Mouse (Mus musculus) limb, embryonic 11.5 days (tissue): ENCODE measurements around the gene Fgb. TPM values are rescaled to one million over a fixed set of nuclear protein-coding genes. Genes with fewer than 3 reads are reported as not detected.

ENCODE experiments used
- ATAC-seq: fragments of 200-750 bp; cut with Nextera tagmentation; 2 replicates; pipeline ENCODE4 v1.8.0; 2017; ENCODE audit warnings: low read depth; ENCODE audit not compliant: insufficient number of reproducible peaks, low FRiP score, low TSS enrichment
- DNase-seq: peaks from one replicate; pipeline ENCODE4 v3.0.0-alpha.2; 2015; ENCODE audit warnings: low spot score
- H3K27ac ChIP-seq: fragments of 300-500 bp; sonication (generic); replicated peaks from 2 replicates; pipeline ENCODE4 v1.5.1; 2014; ENCODE audit warnings: low read depth, mild to moderate bottlenecking, low read length
- H3K27me3 ChIP-seq: fragments of 300-500 bp; sonication (generic); 2 replicates; pipeline ENCODE4 v1.6.1; 2014; ENCODE audit warnings: mild to moderate bottlenecking, low read length, mixed read lengths; ENCODE audit not compliant: control insufficient read depth, insufficient read depth
- H3K36me3 ChIP-seq: fragments of 300-500 bp; sonication (generic); 2 replicates; pipeline ENCODE4 v1.6.1; 2014; ENCODE audit warnings: mild to moderate bottlenecking, low read length, moderate library complexity, mixed read lengths; ENCODE audit not compliant: control insufficient read depth, insufficient read depth
- H3K4me1 ChIP-seq: fragments of 300-500 bp; sonication (generic); 2 replicates; pipeline ENCODE4 v1.6.1; 2014; ENCODE audit warnings: low read length, mixed read lengths; ENCODE audit not compliant: control insufficient read depth, insufficient read depth
- H3K4me2 ChIP-seq: fragments of 300-500 bp; sonication (generic); 2 replicates; pipeline ENCODE4 v1.6.1; 2014; ENCODE audit warnings: low read depth, mild to moderate bottlenecking, moderate library complexity; ENCODE audit not compliant: severe bottlenecking
- H3K4me3 ChIP-seq: fragments of 300-500 bp; sonication (generic); 2 replicates; pipeline ENCODE4 v1.5.1; 2014; ENCODE audit warnings: low read depth, low read length
- H3K9ac ChIP-seq: fragments of 300-500 bp; sonication (generic); 2 replicates; pipeline ENCODE4 v1.6.1; 2014; ENCODE audit warnings: mild to moderate bottlenecking, low read length
- H3K9me3 ChIP-seq: fragments of 300-500 bp; sonication (generic); 2 replicates; pipeline ENCODE4 v1.6.1; 2016; ENCODE audit warnings: low read length; ENCODE audit not compliant: control insufficient read depth
- WGBS: fragments of 180-500 bp; shearing (Covaris S2); extraction: QIAGEN DNeasy Blood & Tissue Kit; methylation state at CpG from one replicate; pipeline ENCODE4 v1.1.7; 2014; 5-methylcytosine and 5-hydroxymethylcytosine counted together
- polyA plus RNA-seq: library from polyadenylated mRNA; unstranded; fragments of >200 nt; fragmentation: Nextera tagmentation; extraction: Ambion mirVana; gene quantifications from 2 replicates; pipeline ENCODE4 v1.2.1, GENCODE M21; 2014

The Fgb gene
- polyA plus RNA-seq, 1 experiment from 2014 or later, result 0.20 TPM

GRCm38 (mm10) chr3:83025036-83025435 is 24.6 kb downstream of the Fgb start:
- no peaks in the 10 kb centered on the region for H3K9me3 ChIP-seq
- H3K4me3 ChIP-seq, result no peak overlapping the region
- no peaks in the 10 kb centered on the region for H3K36me3 ChIP-seq
- no peak overlapping the region for H3K4me2 ChIP-seq
- ATAC-seq (no peak), DNase-seq (no peak)
- H3K4me1 ChIP-seq, result no peaks in the 10 kb centered on the region
- no peak overlapping the region for H3K27ac ChIP-seq
- WGBS, result 84% methylated on average over 6 of the region's 6 CpGs
- H3K9ac ChIP-seq, result no peak overlapping the region
- H3K27me3 ChIP-seq, result no peaks in the 10 kb centered on the region

DNA sequence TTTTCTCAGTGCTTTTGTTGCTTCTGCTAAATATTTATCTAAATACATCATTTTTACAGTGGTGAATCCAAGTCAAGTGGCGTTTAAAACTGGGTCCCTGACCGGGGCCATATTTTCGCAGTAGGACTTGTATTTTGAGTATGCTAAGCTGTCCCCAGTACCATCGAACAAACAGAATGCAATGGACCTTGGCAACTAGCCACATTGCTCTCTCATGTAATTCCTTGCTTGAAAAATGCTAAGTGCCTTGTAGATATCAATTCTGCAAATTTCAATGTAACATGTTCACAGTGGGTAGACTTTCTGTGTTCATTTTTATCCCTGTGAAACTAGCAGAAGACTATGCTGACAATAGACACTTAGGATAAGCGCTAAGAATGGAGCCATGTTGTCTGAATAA is 28.5 kb downstream of the Fgb start:
- H3K27ac ChIP-seq, result no peak overlapping the region
- no peak for ATAC-seq
- no peaks in the 10 kb centered on the region for H3K36me3 ChIP-seq
- H3K4me1 ChIP-seq, result no peaks in the 10 kb centered on the region
- H3K27me3 ChIP-seq, result no peaks in the 10 kb centered on the region
- no peaks in the 10 kb centered on the region for H3K9me3 ChIP-seq
- no peak for DNase-seq
- H3K4me2 ChIP-seq, result no peak overlapping the region
- 92% methylated on average over 5 of the region's 5 CpGs for WGBS
- H3K9ac ChIP-seq, result no peak overlapping the region
- H3K4me3 ChIP-seq, result no peak overlapping the region

- Histone ChIP-seq H3K4me1 (no peaks in the 10 kb centered on the region), H3K9ac (no peak overlapping the region), H3K27ac (no peak overlapping the region), H3K27me3 (no peaks in the 10 kb centered on the region), H3K36me3 (no peaks in the 10 kb centered on the region), H3K9me3 (no peaks in the 10 kb centered on the region), H3K4me3 (no peak overlapping the region), H3K4me2 (no peak overlapping the region)
- ATAC-seq (no peak), DNase-seq (no peak)
- WGBS, result 89% methylated on average over 2 of the region's 2 CpGs
Observed at GRCm38 (mm10) chr3:83020387-83020786, 29.3 kb downstream of the Fgb start.

DNA sequence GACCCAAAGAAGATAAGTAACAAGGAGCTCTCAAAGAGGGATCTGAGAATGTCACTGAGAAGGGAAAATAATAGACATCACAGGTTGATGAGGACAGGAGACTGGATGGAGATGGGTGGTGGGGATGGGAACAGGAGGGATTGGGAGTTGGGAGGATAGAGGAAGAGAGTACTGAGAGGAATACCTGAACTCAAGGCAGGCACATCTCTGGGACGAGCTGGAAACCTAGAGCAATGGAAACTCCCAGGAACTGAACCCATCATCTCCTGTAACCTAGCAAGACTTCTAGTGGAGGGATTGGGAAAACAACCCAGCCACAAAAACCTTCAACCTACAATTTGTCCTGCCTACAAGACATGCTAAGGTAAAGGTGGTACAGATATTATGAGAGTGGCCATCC is 33.4 kb downstream of the Fgb start:
- DNase-seq, result no peak

DNA sequence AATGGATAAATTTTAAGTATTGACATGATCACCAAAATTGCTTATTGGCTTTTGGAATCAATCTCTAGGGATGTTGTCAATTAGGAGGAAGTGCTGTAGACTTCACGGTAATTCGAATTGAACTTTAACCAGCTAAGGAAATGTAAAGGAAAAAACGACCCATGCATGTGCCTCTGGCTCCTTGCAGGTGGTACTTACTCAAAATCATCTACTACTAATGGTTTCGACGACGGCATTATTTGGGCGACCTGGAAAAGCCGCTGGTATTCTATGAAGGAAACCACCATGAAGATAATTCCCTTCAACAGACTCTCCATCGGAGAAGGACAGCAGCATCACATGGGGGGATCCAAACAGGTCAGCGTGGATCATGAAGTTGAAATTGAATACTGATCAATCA is 35.7 kb downstream of the Fgb start:
- no peak for DNase-seq
- Histone ChIP-seq H3K27me3 (no peaks in the 10 kb centered on the region), H3K4me3 (no peak overlapping the region), H3K27ac (no peak overlapping the region), H3K36me3 (no peaks in the 10 kb centered on the region), H3K4me2 (no peak overlapping the region), H3K4me1 (no peaks in the 10 kb centered on the region), H3K9me3 (no peaks in the 10 kb centered on the region), H3K9ac (no peak overlapping the region)
- 85% methylated on average over 10 of the region's 10 CpGs for WGBS
- no peak for ATAC-seq

More for the DNA sequence above, 33.4 kb downstream of the Fgb start:
- ATAC-seq, result no peak
- H3K9me3 ChIP-seq, result no peaks in the 10 kb centered on the region
- H3K4me3 ChIP-seq, result no peak overlapping the region
- H3K4me2 ChIP-seq, result no peak overlapping the region
- H3K27ac ChIP-seq, result no peak overlapping the region
- H3K27me3 ChIP-seq, result no peaks in the 10 kb centered on the region
- H3K9ac ChIP-seq, result no peak overlapping the region
- H3K4me1 ChIP-seq, result no peaks in the 10 kb centered on the region
- WGBS, result 81% methylated on average over 1 of the region's 1 CpGs
- no peaks in the 10 kb centered on the region for H3K36me3 ChIP-seq

DNA sequence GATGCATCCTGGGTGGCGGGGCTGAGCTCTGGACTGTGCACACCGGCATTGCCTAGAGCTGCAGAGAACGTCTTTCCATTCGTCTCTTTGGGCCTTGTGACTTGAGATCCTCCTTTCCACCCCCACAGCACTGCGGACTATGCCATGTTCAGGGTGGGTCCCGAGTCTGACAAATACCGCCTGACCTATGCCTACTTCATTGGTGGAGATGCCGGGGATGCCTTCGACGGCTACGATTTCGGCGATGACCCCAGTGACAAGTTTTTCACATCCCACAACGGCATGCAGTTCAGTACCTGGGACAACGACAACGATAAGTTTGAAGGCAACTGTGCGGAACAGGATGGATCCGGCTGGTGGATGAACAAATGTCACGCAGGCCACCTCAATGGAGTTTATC is 37.0 kb downstream of the Fgb start:
- 92% methylated on average over 19 of the region's 19 CpGs for WGBS
- no peak for ATAC-seq
- H3K4me3 ChIP-seq, result no peak overlapping the region

GRCm38 (mm10) chr3:83011565-83011964 is 38.1 kb downstream of the Fgb start:
- Histone ChIP-seq H3K27me3 (no peaks in the 10 kb centered on the region), H3K9me3 (no peaks in the 10 kb centered on the region), H3K4me2 (no peak overlapping the region), H3K36me3 (no peaks in the 10 kb centered on the region), H3K4me1 (no peaks in the 10 kb centered on the region), H3K27ac (no peak overlapping the region), H3K4me3 (no peak overlapping the region), H3K9ac (no peak overlapping the region)
- ATAC-seq (no peak), DNase-seq (no peak)
- 74% methylated on average over 4 of the region's 4 CpGs for WGBS

More for the DNA sequence above, 37.0 kb downstream of the Fgb start:
- Histone ChIP-seq H3K9me3 (no peaks in the 10 kb centered on the region), H3K9ac (no peak overlapping the region), H3K4me1 (no peaks in the 10 kb centered on the region), H3K27ac (no peak overlapping the region), H3K27me3 (no peaks in the 10 kb centered on the region), H3K36me3 (no peaks in the 10 kb centered on the region), H3K4me2 (no peak overlapping the region)
- no peak for DNase-seq

GRCm38 (mm10) chr3:83011136-83011535 is 38.5 kb downstream of the Fgb start:
- H3K9me3 ChIP-seq, result no peaks in the 10 kb centered on the region
- H3K36me3 ChIP-seq, result no peaks in the 10 kb centered on the region
- no peaks in the 10 kb centered on the region for H3K27me3 ChIP-seq
- no peak overlapping the region for H3K4me3 ChIP-seq
- WGBS, result 92% methylated on average over 4 of the region's 4 CpGs
- DNase-seq, result no peak
- no peak overlapping the region for H3K9ac ChIP-seq
- no peak overlapping the region for H3K27ac ChIP-seq
- ATAC-seq, result no peak
- H3K4me1 ChIP-seq, result no peaks in the 10 kb centered on the region
- no peak overlapping the region for H3K4me2 ChIP-seq

DNA sequence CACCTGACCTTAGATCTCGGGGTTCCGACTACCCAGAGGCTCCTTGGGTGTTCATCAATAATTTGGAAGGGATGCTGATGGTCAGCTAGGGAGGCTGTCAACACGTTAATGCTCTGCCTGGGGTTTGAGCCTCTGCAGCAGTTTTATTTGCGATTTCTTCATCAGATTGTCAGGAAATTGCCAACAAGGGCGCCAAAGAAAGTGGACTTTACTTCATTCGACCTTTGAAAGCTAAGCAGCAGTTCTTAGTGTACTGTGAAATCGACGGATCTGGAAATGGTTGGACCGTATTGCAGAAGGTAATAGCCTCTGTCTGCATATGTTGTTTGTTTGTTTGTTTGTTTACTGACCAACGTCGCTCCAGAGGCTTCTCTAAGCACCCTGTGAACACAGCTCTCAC is 39.4 kb downstream of the Fgb start:
- H3K27me3 ChIP-seq, result no peaks in the 10 kb centered on the region
- no peak for ATAC-seq
- no peak for DNase-seq
- H3K9ac ChIP-seq, result no peak overlapping the region
- H3K9me3 ChIP-seq, result no peaks in the 10 kb centered on the region
- 76% methylated on average over 11 of the region's 11 CpGs for WGBS
- no peak overlapping the region for H3K27ac ChIP-seq
- H3K4me2 ChIP-seq, result no peak overlapping the region
- no peak overlapping the region for H3K4me3 ChIP-seq
- no peaks in the 10 kb centered on the region for H3K4me1 ChIP-seq
- no peaks in the 10 kb centered on the region for H3K36me3 ChIP-seq
